Mouse (Mus musculus) adrenal gland, postnatal 10 days (tissue): ENCODE measurements around the gene Flrt1. TPM values are rescaled to one million over a fixed set of nuclear protein-coding genes. Genes with fewer than 3 reads are reported as not detected.

Experiments used
- DNase-seq: peaks from one replicate; pipeline ENCODE4 v3.0.0; 2021; ENCODE audit warnings: mixed read lengths
- long read RNA-seq, 2 experiments: library from polyadenylated mRNA; stranded (forward); transcript quantifications; one replicate each; pipeline ENCODE4 v2.0.0; 2021
- total RNA-seq, 2 experiments: library from RNA; stranded (reverse); gene quantifications; 2 replicates each; pipeline ENCODE4 v1.2.3; 2021

The Flrt1 gene
- total RNA-seq = 1 to 10 TPM; 1.1 to 2.0 TPM
- long read RNA-seq, experiment 1 = 0 reads
- long read RNA-seq, experiment 2 = 0 reads

GRCm38 (mm10) chr19:7105544-7105943 lies at the start of gene Flrt1:
Gene Flrt1 (minus strand): TSS chr19:7105729.
- no peak for DNase-seq

DNA sequence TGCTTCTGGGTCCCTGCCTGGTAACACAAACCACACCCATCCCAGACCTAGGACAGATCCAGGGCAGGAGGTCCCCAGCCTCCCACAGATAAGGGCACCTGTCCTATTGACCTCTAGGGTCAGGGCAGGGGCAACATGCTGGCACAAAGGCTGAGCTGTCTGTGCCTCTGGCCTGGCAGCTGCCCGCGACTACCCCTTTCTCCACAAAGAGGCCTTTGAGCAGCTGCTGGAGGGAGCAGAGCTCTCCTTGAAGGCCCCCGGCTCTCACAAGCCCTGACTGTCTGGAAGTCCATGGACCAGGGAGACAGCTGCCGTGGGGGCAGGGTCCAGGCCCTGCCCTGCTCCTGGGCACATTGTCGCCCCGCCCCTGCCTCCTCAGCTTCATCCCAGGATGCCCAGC lies 49.7 kb upstream of the Flrt1 start:
- DNase-seq = no peak

DNA sequence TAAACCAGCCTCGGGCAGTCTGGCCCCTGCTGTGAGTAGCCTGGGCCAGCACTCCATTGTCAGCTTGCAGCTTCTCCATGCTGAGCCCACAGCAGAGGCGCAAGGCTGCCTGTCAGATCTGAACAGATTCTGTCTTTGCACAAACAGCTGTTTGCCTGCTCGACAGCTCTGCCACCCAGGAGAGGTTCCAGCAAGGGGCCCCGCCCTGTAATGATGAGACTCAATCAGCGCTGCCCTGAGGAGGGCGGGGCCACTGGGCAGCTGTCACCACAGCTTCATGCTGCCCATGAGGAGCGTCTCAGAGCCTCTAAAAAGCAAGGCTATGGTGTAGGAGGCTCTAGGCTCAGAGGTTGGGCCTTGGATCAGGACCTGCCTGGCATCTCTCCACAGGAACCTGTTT lies 47.7 kb upstream of the Flrt1 start:
- DNase-seq = no peak

GRCm38 (mm10) chr19:7151927-7152653 lies 46.6 kb upstream of the Flrt1 start:
- no peak for DNase-seq

DNA sequence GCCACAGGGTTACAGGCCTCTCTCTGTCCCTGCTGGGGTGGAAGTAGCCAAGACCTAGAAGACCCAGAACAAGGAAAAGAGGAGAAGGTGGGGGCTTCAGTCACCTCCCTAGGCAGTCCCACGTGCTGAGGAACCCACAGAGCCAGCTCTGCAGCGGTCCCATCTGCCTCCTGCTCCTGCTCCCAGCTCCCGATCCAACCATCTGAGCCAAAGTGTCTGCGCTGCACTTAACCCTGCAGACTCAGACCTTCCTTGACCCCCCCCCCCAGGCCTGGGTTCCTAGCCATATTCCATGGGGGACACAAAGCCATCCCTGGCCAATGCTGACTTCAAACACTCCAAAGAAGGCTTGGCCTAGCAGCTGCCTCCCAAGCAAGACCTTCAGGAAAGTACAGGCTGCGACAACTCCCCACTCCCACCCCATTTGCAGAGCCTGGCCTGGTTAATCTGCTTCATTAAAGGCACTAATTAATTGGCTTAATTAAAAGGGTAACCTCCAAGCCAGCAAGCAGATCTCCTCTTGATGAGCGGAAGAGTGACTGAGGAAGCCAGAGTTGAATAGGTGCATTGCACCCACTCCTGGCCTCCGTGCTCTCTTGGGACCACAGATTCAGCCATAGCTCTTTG lies 45.9 kb upstream of the Flrt1 start:
- DNase-seq = no peak

GRCm38 (mm10) chr19:7149158-7149685 lies 43.7 kb upstream of the Flrt1 start:
- DNase-seq = peak; percentile 42

- DNase-seq = peak; percentile 47
Observed at GRCm38 (mm10) chr19:7148541-7149085, 43.1 kb upstream of the Flrt1 start.

GRCm38 (mm10) chr19:7148096-7148495 lies 42.6 kb upstream of the Flrt1 start:
- DNase-seq = no peak

GRCm38 (mm10) chr19:7146376-7146775 lies 40.8 kb upstream of the Flrt1 start:
- DNase-seq = no peak

DNA sequence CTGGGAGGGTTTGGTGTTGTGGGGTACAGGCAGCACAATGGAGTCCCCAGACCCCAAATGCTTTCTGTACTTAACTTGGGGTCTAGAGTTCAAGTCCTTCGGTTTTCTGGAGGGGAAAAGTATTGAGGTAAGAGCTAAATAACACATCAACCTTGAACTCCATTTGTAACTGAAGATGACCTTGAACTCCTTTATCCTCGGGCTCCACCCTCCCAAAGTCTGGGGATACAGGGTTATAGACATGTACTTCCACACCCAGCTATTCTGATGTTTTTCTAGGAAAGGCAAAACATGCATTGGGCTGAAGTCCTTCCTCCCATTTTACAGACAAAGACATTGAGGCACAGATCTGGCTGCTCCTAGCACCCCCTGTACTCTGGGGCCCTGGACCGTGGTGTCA lies 38.9 kb upstream of the Flrt1 start:
- DNase-seq = no peak

DNA sequence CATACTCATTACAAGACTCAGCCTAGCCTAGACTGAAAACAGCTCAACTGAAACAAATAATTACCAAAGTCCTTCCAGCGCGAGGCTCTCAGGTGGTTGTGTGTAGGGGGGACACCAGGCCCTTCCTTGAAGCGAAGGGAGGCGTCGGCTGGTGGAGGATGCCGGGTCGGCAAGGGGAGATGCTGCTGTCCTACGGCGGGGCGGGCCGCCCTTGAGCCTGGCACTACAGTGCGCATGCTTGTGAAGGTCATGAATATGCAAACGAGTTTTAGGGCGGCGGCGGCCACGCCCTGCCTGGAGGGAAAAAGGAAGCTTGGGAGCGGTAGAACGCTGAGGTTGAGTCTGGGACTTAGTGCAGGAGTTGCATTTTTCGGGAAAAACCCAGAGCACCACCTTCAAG lies 38.3 kb upstream of the Flrt1 start:
- DNase-seq = peak; percentile 83

DNA sequence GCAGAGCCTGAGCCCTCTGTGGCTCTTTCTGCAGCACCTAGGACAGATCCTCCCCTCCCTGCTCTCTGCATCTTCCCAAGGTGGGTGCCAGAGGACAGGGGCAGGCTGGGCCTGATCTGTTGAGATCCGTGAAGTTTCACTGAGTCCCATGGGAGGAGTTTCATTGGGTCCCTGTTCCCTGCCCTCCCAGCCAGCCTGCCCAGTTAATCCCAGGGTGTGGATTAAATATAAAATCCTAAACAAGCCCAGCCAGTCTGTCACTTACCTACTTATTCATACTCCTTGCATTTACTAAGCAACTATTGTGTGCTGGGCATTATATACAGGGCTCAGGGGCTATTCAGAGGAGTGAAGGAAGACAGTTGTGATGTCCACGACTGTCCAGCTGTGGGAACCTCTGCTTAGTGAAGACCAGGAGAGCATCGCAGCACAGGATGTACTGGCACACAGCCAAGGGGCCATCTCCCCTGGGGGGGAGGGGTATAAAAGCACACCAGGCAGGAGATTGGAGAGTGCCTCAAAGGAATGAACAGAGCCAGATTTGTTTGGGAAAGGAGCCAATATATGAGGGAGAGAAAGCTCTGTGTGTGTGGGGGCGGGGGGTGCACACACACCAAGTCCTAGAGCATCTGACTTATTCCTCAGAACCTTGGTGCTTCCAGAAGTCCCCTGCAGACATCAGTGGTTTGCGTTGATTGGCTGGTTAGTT lies 36.8 kb upstream of the Flrt1 start:
- no peak for DNase-seq

GRCm38 (mm10) chr19:7140856-7141421 lies 35.4 kb upstream of the Flrt1 start:
- no peak for DNase-seq

DNA sequence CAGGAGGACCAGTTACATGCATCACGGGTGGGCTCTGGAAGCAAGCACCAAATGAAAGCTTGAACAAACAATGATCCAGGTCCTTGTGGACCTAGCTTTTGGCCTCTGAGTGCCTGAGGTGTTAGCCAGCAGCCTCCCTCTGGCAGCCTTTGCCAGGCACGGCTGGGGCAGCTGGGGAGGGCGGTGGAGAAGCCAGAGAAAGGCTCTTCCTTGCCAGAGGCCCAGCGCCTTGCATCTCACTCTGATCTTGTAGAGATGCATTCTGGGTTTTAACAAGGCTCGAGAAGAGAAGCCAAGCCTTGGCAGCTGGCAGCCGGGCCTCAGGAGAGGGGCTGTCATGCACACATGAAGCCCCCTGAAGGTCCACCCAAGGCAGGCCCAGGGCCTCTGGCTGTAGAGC lies 34.8 kb upstream of the Flrt1 start:
- peak; percentile 32 for DNase-seq

DNA sequence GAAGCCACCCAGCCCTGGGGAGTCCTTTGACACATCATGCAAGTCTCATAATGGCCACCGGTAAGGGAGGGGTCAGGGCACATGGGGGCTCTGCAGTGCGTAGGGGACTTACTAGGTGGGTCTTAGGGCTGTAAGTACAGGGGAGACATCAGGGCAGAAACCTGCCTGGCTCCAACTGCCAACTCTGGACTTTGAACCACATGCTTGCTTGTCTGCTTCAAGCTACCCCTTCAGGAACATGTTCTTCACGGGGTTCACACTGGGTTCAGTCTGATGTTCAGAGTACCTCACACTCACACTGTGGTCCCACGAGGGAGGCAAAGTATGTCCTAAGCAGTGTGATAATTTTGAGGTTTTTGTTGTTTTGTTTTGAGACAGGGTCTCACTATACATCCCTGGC lies 33.8 kb upstream of the Flrt1 start:
- DNase-seq = no peak

DNA sequence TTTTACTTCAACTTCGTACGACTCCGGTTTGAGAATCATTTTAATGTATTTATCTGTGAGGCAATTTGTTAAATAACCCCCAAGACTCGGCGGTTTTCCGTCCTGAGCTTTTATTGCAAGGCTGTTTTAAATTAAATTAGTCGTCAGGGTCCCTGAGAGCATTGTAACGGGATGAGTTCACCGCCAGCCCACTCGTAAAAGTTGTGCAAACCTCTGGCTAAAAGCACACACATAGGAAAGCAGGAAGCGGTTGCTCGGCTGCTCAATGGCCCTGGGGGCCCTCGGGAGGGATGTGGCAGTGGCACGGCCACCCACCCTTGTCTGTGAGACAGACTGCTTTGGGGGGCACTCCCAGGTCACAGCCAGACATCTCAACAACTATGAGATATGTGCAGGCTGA lies 32.8 kb upstream of the Flrt1 start:
- no peak for DNase-seq

DNA sequence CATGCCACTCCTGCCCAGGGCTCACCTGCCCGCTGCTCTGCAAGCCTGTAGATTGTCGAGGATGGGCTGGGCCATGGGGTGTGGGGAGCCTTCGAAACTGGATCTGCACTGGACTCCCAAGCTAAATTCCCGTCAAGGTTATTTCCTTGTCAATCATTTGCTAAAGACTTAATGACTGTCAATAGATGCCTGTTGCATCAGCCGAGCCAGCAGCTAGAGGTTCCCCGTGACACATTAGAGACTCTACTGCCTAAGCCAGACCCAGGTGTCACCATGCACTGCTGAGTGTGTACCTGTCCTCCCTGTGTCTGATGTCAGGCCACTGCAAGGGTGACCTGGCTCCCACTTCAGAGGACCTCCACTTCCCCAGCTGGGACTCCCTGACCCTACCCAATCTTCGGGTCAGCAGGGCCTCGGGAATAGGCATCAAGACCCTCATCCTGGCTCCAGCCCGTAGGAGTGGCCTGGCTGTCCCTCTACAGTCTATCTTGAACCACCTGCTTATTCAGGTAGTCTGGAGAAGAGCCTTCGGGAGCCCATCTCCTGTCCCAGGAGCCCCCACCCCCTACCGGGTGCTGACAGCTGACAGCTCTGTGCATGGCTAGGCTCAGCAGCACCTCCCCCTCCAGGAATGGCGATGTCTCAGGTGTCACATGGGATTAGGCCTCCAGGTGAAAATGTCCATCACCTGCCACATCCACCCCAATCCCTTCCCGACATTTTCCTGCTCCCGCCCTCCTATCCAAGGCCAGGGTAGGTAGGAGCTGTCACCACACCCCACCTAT lies 31.4 kb upstream of the Flrt1 start:
- DNase-seq = no peak

- peak; percentile 54 for DNase-seq
Observed at GRCm38 (mm10) chr19:7136016-7136415, 30.5 kb upstream of the Flrt1 start.

GRCm38 (mm10) chr19:7135525-7135924 lies 30.0 kb upstream of the Flrt1 start:
- no peak for DNase-seq

GRCm38 (mm10) chr19:7134631-7135091 lies 29.1 kb upstream of the Flrt1 start:
- no peak for DNase-seq

DNA sequence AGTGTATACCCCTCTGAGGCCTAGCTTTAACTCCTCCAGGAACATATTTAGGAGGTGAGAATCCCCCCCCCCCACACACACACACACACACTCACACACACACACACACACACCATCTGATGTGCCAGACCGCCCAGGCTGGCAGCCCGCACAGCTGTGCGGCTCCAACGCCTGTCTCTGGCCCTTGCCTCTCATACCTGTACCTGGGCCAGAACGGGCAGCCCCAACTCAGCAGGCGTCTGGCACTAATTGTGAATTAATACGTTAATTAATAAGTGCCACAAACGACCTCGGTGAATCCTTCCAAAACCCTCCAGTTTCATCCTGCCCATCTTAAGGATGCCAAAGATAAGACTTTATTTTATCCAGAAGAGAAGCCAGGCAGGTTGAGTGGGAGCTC lies 27.9 kb upstream of the Flrt1 start:
- no peak for DNase-seq

GRCm38 (mm10) chr19:7130317-7130716 lies 24.8 kb upstream of the Flrt1 start:
- DNase-seq = no peak
